Comparison of ENCODE assay signal across 9 mouse cellular contexts in the genomic region with DNA sequence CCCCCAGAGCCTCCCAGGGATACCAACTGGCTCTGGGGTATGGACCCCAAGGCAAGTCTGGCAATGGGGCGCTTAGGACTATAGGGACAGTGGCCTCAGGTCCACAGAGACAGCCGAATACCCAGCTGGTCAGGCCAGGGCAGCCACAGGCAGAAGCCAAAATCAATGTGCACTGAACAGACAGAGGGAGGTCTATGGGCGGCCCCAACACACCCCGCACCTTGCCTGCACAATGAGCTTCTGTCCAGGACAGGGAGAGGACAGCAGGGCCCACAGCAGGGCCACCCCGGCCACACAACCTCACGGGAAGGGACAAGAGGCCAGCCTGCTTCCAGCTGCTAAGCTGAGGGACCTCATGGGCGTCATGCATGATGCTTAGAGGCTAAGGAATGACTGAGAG. TPM values are rescaled to one million over a fixed set of nuclear protein-coding genes. Genes with fewer than 3 reads are reported as not detected.
A peak's percentile ranks its signal among the peaks of the same experiment; 100 is the strongest.
DNase-seq lines count a peak whose midpoint lies in the region; ATAC-seq and TF ChIP-seq lines count a peak whose summit lies in the region.
"Had no signal": no experiment of that assay in that cellular context is flagged by ENCODE, and none has a peak within 500 bp of the region (broad histone marks: within the 10 kb centered on the region; RNA-seq: fewer than 3 reads in every experiment).

No protein-coding gene starts in this region.

- H3K4me1 ChIP-seq in heart, embryonic 11.5 days (ENCODE audit: control insufficient read depth, insufficient read depth, low read length) = peaks cover 9% of the 10 kb centered on the region; the same call in 1 of the 2 replicates
- peaks cover 5% of the 10 kb centered on the region for H3K4me1 ChIP-seq in midbrain, embryonic 11.5 days (ENCODE audit: control insufficient read depth, insufficient read depth, low read length)
- H3K4me1 ChIP-seq in midbrain, embryonic 10.5 days = peaks cover 16% of the 10 kb centered on the region
- peaks cover 28% of the 10 kb centered on the region for H3K4me1 ChIP-seq in hindbrain, embryonic 14.5 days (replicated peaks; ENCODE audit: control insufficient read depth, insufficient read depth, low read length)
- H3K4me1 ChIP-seq in stomach, postnatal 0 days (replicated peaks; ENCODE audit: control insufficient read depth, insufficient read depth) = peaks cover 22% of the 10 kb centered on the region

- H3K36me3 ChIP-seq in heart, embryonic 11.5 days (ENCODE audit: control insufficient read depth, insufficient read depth, low read length) = no peaks in the 10 kb centered on the region
- H3K36me3 ChIP-seq in midbrain, embryonic 11.5 days (ENCODE audit: control insufficient read depth, insufficient read depth, low read length) = no peaks in the 10 kb centered on the region
- H3K36me3 ChIP-seq in midbrain, embryonic 10.5 days = no peaks in the 10 kb centered on the region
- peaks cover 6% of the 10 kb centered on the region; the same call in 1 of the 2 replicates for H3K36me3 ChIP-seq in hindbrain, embryonic 14.5 days (replicated peaks; ENCODE audit: control insufficient read depth, insufficient read depth)
- no peaks in the 10 kb centered on the region; the same call in 1 of the 2 replicates for H3K36me3 ChIP-seq in stomach, postnatal 0 days (ENCODE audit: control insufficient read depth, insufficient read depth, low read length)

- no peaks in the 10 kb centered on the region for H3K9me3 ChIP-seq in heart, embryonic 11.5 days (replicated peaks; ENCODE audit: control insufficient read depth, low read length)
- H3K9me3 ChIP-seq in midbrain, embryonic 11.5 days (ENCODE audit: control insufficient read depth, low read length) = no peaks in the 10 kb centered on the region
- H3K9me3 ChIP-seq in midbrain, embryonic 10.5 days (replicated peaks) = no peaks in the 10 kb centered on the region
- no peaks in the 10 kb centered on the region for H3K9me3 ChIP-seq in hindbrain, embryonic 14.5 days (ENCODE audit: control insufficient read depth, low read length)
- no peaks in the 10 kb centered on the region for H3K9me3 ChIP-seq in stomach, postnatal 0 days (ENCODE audit: control insufficient read depth, low read length)

- H3K27me3 ChIP-seq in heart, embryonic 11.5 days (ENCODE audit: control insufficient read depth, insufficient read depth, low read length) = peaks cover 87% of the 10 kb centered on the region
- peaks cover 90% of the 10 kb centered on the region for H3K27me3 ChIP-seq in midbrain, embryonic 11.5 days (ENCODE audit: control insufficient read depth, insufficient read depth, low read length)
- peaks cover 100% of the 10 kb centered on the region for H3K27me3 ChIP-seq in midbrain, embryonic 10.5 days (ENCODE audit: low read depth, poor library complexity, severe bottlenecking)
- peaks cover 89% of the 10 kb centered on the region for H3K27me3 ChIP-seq in hindbrain, embryonic 14.5 days (ENCODE audit: control insufficient read depth, insufficient read depth, low read length)
- H3K27me3 ChIP-seq in stomach, postnatal 0 days (ENCODE audit: control insufficient read depth, insufficient read depth, low read length) = no peaks in the 10 kb centered on the region

- peak; percentile 37 to 53 for DNase-seq in heart, adult 18-20 months
- peak; percentile 85 for DNase-seq in midbrain, embryonic 11.5 days (ENCODE audit: low spot score, missing footprints)
- no peak for DNase-seq in midbrain, embryonic 10.5 days (ENCODE audit: low spot score)
- no peak for DNase-seq in hindbrain, embryonic 14.5 days (ENCODE audit: low spot score)
- DNase-seq in stomach, postnatal 0 days (ENCODE audit: low spot score) = no peak
- no peak for DNase-seq in thymus, postnatal 25 days
- no peak for DNase-seq in spleen, adult 18-20 months

- no peak overlapping the region for H3K9ac ChIP-seq in heart, embryonic 11.5 days (ENCODE audit: low read depth, low read length)
- H3K9ac ChIP-seq in midbrain, embryonic 11.5 days (ENCODE audit: low read length) = no peak overlapping the region
- H3K9ac ChIP-seq in hindbrain, embryonic 14.5 days = no peak overlapping the region
- peak overlapping the region; percentile 45; the same call in 1 of the 2 replicates for H3K9ac ChIP-seq in stomach, postnatal 0 days (ENCODE audit: low read length)

- no peak for TF ChIP-seq CTCF in stomach, postnatal 0 days (IDR thresholded peaks at IDR 0.05; ENCODE audit: low read depth)

- WGBS in heart, embryonic 11.5 days (ENCODE audit: insufficient replicate concordance) = 58% methylated on average over 7 of the region's 7 CpGs
- WGBS in midbrain, embryonic 11.5 days = 54% methylated on average over 7 of the region's 7 CpGs
- WGBS in midbrain, embryonic 10.5 days = 44% methylated on average over 7 of the region's 7 CpGs
- WGBS in hindbrain, embryonic 14.5 days = 41% methylated on average over 7 of the region's 7 CpGs
- WGBS in stomach, postnatal 0 days = 35% methylated on average over 7 of the region's 7 CpGs

- ATAC-seq in heart, embryonic 11.5 days (replicated peaks; ENCODE audit: insufficient number of reproducible peaks, low FRiP score, low TSS enrichment) = no peak
- ATAC-seq in midbrain, embryonic 11.5 days (ENCODE audit: low FRiP score) = no peak
- ATAC-seq in hindbrain, embryonic 14.5 days (ENCODE audit: low FRiP score) = peak; percentile 29
- no peak for ATAC-seq in stomach, postnatal 0 days (ENCODE audit: low FRiP score, low TSS enrichment)

- H3K27ac ChIP-seq in heart, embryonic 11.5 days (ENCODE audit: low read depth, low read length) = no peak overlapping the region
- no peak overlapping the region for H3K27ac ChIP-seq in midbrain, embryonic 11.5 days (ENCODE audit: low read depth, low read length)
- no peak overlapping the region for H3K27ac ChIP-seq in midbrain, embryonic 10.5 days (replicated peaks)
- peak overlapping the region; percentile 88 for H3K27ac ChIP-seq in hindbrain, embryonic 14.5 days
- peak overlapping the region; percentile 74 for H3K27ac ChIP-seq in stomach, postnatal 0 days (replicated peaks)

- TF ChIP-seq EP300 in stomach, postnatal 0 days (optimal IDR thresholded peaks at IDR 0.05) = no peak

- no peak overlapping the region for H3K4me2 ChIP-seq in heart, embryonic 11.5 days
- H3K4me2 ChIP-seq in midbrain, embryonic 11.5 days = no peak overlapping the region
- peak overlapping the region; percentile 29 for H3K4me2 ChIP-seq in hindbrain, embryonic 14.5 days (replicated peaks)
- peak overlapping the region; percentile 14; the same call in 1 of the 2 replicates for H3K4me2 ChIP-seq in stomach, postnatal 0 days (replicated peaks; ENCODE audit: low read depth)

- H3K4me3 ChIP-seq in heart, embryonic 11.5 days (ENCODE audit: low read depth, low read length) = no peak overlapping the region
- H3K4me3 ChIP-seq in midbrain, embryonic 11.5 days (ENCODE audit: low read depth, low read length) = no peak overlapping the region
- H3K4me3 ChIP-seq in midbrain, embryonic 10.5 days = no peak overlapping the region
- H3K4me3 ChIP-seq in hindbrain, embryonic 14.5 days (replicated peaks; ENCODE audit: low read length) = no peak overlapping the region
- no peak overlapping the region for H3K4me3 ChIP-seq in stomach, postnatal 0 days (ENCODE audit: low read depth, low read length)
- H3K4me3 ChIP-seq: myocyte had no signal

RNA-seq across cellular contexts. Expression of a gene that starts 5.7 kb away (rescaled TPM):
- total RNA-seq in heart, adult 18-20 months (2021) = 100 to 1,000 TPM; 250 to 260 TPM
- 6.1 and 7.6 TPM in 2 replicates for polyA plus RNA-seq in heart, embryonic 11.5 days (2014; fragmentation: Nextera tagmentation; extraction: Ambion mirVana)
- 2.2 and 2.5 TPM in 2 replicates for polyA plus RNA-seq in midbrain, embryonic 11.5 days (2014; fragmentation: Nextera tagmentation; extraction: Ambion mirVana)
- polyA plus RNA-seq in midbrain, embryonic 10.5 days (2016; fragmentation: Nextera tagmentation; extraction: Ambion mirVana) = 0.49 and 1.2 TPM in 2 replicates
- polyA plus RNA-seq in hindbrain, embryonic 14.5 days (2014; fragmentation: Nextera tagmentation; extraction: Ambion mirVana) = 78.8 and 82.4 TPM in 2 replicates
- polyA plus RNA-seq in stomach, postnatal 0 days (2015; fragmentation: Nextera tagmentation; extraction: Ambion mirVana) = 36.5 and 36.6 TPM in 2 replicates

RNA-seq across cellular contexts. Expression of a gene that starts 28.1 kb away (rescaled TPM):
- 10 to 100 TPM; 10.0 to 13.2 TPM for total RNA-seq in heart, adult 18-20 months (2021)
- polyA plus RNA-seq in heart, embryonic 11.5 days (2014; fragmentation: Nextera tagmentation; extraction: Ambion mirVana) = 5.0 and 6.0 TPM in 2 replicates
- 3.9 and 4.6 TPM in 2 replicates for polyA plus RNA-seq in midbrain, embryonic 11.5 days (2014; fragmentation: Nextera tagmentation; extraction: Ambion mirVana)
- 2.9 and 5.3 TPM in 2 replicates for polyA plus RNA-seq in midbrain, embryonic 10.5 days (2016; fragmentation: Nextera tagmentation; extraction: Ambion mirVana)
- 13.5 and 14.6 TPM in 2 replicates for polyA plus RNA-seq in hindbrain, embryonic 14.5 days (2014; fragmentation: Nextera tagmentation; extraction: Ambion mirVana)
- 3.3 TPM in 2 replicates for polyA plus RNA-seq in stomach, postnatal 0 days (2015; fragmentation: Nextera tagmentation; extraction: Ambion mirVana)

RNA-seq across cellular contexts. Expression of a gene that starts 36.8 kb away (rescaled TPM):
- 10 to 100 TPM; 31.5 to 35.7 TPM for total RNA-seq in heart, adult 18-20 months (2021)
- 51.5 and 52.2 TPM in 2 replicates for polyA plus RNA-seq in heart, embryonic 11.5 days (2014; fragmentation: Nextera tagmentation; extraction: Ambion mirVana)
- polyA plus RNA-seq in midbrain, embryonic 11.5 days (2014; fragmentation: Nextera tagmentation; extraction: Ambion mirVana) = 37.3 and 37.8 TPM in 2 replicates
- polyA plus RNA-seq in midbrain, embryonic 10.5 days (2016; fragmentation: Nextera tagmentation; extraction: Ambion mirVana) = 46.3 and 47.2 TPM in 2 replicates
- 35.0 and 37.4 TPM in 2 replicates for polyA plus RNA-seq in hindbrain, embryonic 14.5 days (2014; fragmentation: Nextera tagmentation; extraction: Ambion mirVana)
- 38.5 and 39.3 TPM in 2 replicates for polyA plus RNA-seq in stomach, postnatal 0 days (2015; fragmentation: Nextera tagmentation; extraction: Ambion mirVana)

RNA-seq across cellular contexts. Expression of a gene that starts 46.0 kb away (rescaled TPM):
- 10 to 100 TPM; 88.5 to 96.7 TPM for total RNA-seq in heart, adult 18-20 months (2021)
- 125 and 127 TPM in 2 replicates for polyA plus RNA-seq in heart, embryonic 11.5 days (2014; fragmentation: Nextera tagmentation; extraction: Ambion mirVana)
- polyA plus RNA-seq in midbrain, embryonic 11.5 days (2014; fragmentation: Nextera tagmentation; extraction: Ambion mirVana) = 87.7 and 100 TPM in 2 replicates
- polyA plus RNA-seq in midbrain, embryonic 10.5 days (2016; fragmentation: Nextera tagmentation; extraction: Ambion mirVana) = 124 and 131 TPM in 2 replicates
- polyA plus RNA-seq in hindbrain, embryonic 14.5 days (2014; fragmentation: Nextera tagmentation; extraction: Ambion mirVana) = 75.7 and 81.1 TPM in 2 replicates
- 69.8 and 70.6 TPM in 2 replicates for polyA plus RNA-seq in stomach, postnatal 0 days (2015; fragmentation: Nextera tagmentation; extraction: Ambion mirVana)

RNA-seq across cellular contexts. Expression of a gene that starts 52.2 kb away (rescaled TPM):
- 100 to 1,000 TPM; 297 to 306 TPM for total RNA-seq in heart, adult 18-20 months (2021)
- 830 and 894 TPM in 2 replicates for polyA plus RNA-seq in heart, embryonic 11.5 days (2014; fragmentation: Nextera tagmentation; extraction: Ambion mirVana)
- polyA plus RNA-seq in midbrain, embryonic 11.5 days (2014; fragmentation: Nextera tagmentation; extraction: Ambion mirVana) = 708 and 747 TPM in 2 replicates
- polyA plus RNA-seq in midbrain, embryonic 10.5 days (2016; fragmentation: Nextera tagmentation; extraction: Ambion mirVana) = 723 and 798 TPM in 2 replicates
- 574 and 709 TPM in 2 replicates for polyA plus RNA-seq in hindbrain, embryonic 14.5 days (2014; fragmentation: Nextera tagmentation; extraction: Ambion mirVana)
- 522 and 537 TPM in 2 replicates for polyA plus RNA-seq in stomach, postnatal 0 days (2015; fragmentation: Nextera tagmentation; extraction: Ambion mirVana)

Comparison
In these comparisons a context has a peak if more than half of its experiments do, and no peak if none do; other contexts are left out.
1. DNase-seq: peak in heart, adult 18-20 months (2 of 2) and midbrain, embryonic 11.5 days (single experiment); none in midbrain, embryonic 10.5 days (single experiment), hindbrain, embryonic 14.5 days (single experiment), stomach, postnatal 0 days (single experiment), thymus, postnatal 25 days (single experiment) and spleen, adult 18-20 months (0 of 2).
2. H3K27ac ChIP-seq: peak in hindbrain, embryonic 14.5 days (single experiment) and stomach, postnatal 0 days (single experiment); none in heart, embryonic 11.5 days (single experiment), midbrain, embryonic 11.5 days (single experiment) and midbrain, embryonic 10.5 days (single experiment).
3. H3K4me2 ChIP-seq: peak in hindbrain, embryonic 14.5 days (single experiment) and stomach, postnatal 0 days (single experiment); none in heart, embryonic 11.5 days (single experiment) and midbrain, embryonic 11.5 days (single experiment).